Mouse (Mus musculus) spleen, adult 2 months (tissue): ENCODE data around the gene Pmpcb. TPM values are rescaled to one million over a fixed set of nuclear protein-coding genes. Genes with fewer than 3 reads are reported as not detected.
A peak's percentile ranks its signal among the peaks of the same experiment; 100 is the strongest.
"Not testable (repeated sequence)": the region's sequence is repeated elsewhere in the genome, so short reads cannot be mapped to it uniquely, and the experiment has no call there.

ENCODE experiments used
- DNase-seq, 2 experiments: peaks; one replicate each; pipeline versions ENCODE4 v3.0.0 to v3.0.0-alpha.2; 2012 to 2021; ENCODE audit warnings: low spot score in 2 of 2, low read depth in 1 of 2
- H3K27ac ChIP-seq: fragments of 200-500 bp; 2 replicates; pipeline ENCODE4 v1.5.1; 2012; ENCODE audit warnings: low read length, inconsistent platforms; ENCODE audit not compliant: insufficient read depth
- H3K27me3 ChIP-seq: fragments of 200-500 bp; 2 replicates; pipeline ENCODE4 v1.6.1; 2012; ENCODE audit warnings: mild to moderate bottlenecking, moderate library complexity, low read length, inconsistent platforms; ENCODE audit not compliant: control insufficient read depth, insufficient read depth
- H3K36me3 ChIP-seq: fragments of 200-500 bp; 2 replicates; pipeline ENCODE4 v1.6.1; 2012; ENCODE audit warnings: mild to moderate bottlenecking, low read length, inconsistent platforms; ENCODE audit not compliant: control insufficient read depth, insufficient read depth
- H3K4me1 ChIP-seq: fragments of 200-500 bp; 2 replicates; pipeline ENCODE4 v1.6.1; 2011; ENCODE audit warnings: inconsistent platforms; ENCODE audit not compliant: control insufficient read depth, insufficient read depth, insufficient read length
- H3K4me3 ChIP-seq: fragments of 200-500 bp; 2 replicates; pipeline ENCODE4 v1.5.1; 2011; ENCODE audit warnings: mild to moderate bottlenecking, inconsistent platforms; ENCODE audit not compliant: insufficient read depth, insufficient read length; ENCODE audit errors: extremely low read depth
- CTCF ChIP-seq: fragments of 200-500 bp; IDR thresholded peaks from 2 replicates; pipeline ENCODE4 v1.5.1; 2011; ENCODE audit warnings: mild to moderate bottlenecking, inconsistent platforms; ENCODE audit not compliant: insufficient read depth, insufficient read length, insufficient replicate concordance; ENCODE audit errors: extremely low read depth
- POLR2A ChIP-seq: fragments of 200-500 bp; IDR thresholded peaks from 2 replicates; pipeline ENCODE4 v1.6.1; 2011; ENCODE audit warnings: low read depth, low read length, inconsistent platforms
- WGBS: fragments of 180-500 bp; shearing (Covaris S2); methylation state at CpG from one replicate; pipeline ENCODE4 v1.1.7; 2018; 5-methylcytosine and 5-hydroxymethylcytosine counted together
- polyA plus RNA-seq: library from polyadenylated mRNA; depleted of rRNA; stranded (reverse); fragments of >200 nt; gene quantifications from 2 replicates; pipeline ENCODE4 v1.2.3, GENCODE M21; 2012

Gene Pmpcb
- polyA plus RNA-seq, 1 experiment = 11.1 TPM

DNA sequence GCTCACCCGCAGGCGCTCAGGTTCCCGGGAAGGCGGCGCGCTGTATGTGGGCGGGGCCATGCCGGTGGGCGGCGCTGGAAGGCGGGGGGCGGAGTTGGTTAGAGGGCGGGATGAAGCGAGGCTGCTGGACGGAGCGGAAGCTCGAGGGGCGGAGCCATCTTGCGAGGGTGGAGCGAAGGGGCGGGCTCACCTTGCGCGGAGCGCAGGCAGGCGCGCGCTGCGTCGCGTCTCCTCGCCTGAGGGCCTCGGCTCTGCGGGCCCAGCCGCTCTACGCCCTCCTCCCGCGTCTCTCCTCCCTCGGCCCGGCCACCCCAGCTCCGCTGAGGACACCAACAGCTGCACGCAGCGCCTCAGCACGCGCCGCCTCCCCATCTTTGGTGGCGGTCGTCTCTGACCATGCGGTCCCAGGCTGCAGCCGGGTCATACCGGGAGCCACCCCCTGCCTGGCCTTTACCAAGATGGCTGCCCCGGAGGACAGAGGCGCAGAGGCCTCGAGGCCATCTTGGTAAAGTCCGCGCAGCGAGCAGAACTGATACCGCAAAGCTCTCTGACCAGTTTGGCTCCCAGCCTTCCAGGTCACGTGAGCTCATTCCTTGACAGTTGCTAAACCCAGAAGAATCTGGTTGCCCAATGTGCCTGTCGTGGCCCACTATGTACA lies 35.5 kb upstream of the Pmpcb start, which contains the start of gene Napepld:
TSS of gene Napepld (minus strand) at position 46 of the 658 bp plus-strand sequence.
- no peaks in the 10 kb centered on the region for H3K4me1 ChIP-seq
- WGBS = under 1% methylated on average over 43 of the region's 59 CpGs
- TF ChIP-seq POLR2A (peak; percentile 97), CTCF (no peak)
- peak; percentile 95 to 98 for DNase-seq
- peak within 1 kb of the TSS; percentile 96 for H3K27ac ChIP-seq
- H3K36me3 ChIP-seq = no peaks in the 10 kb centered on the region
- H3K4me3 ChIP-seq = peak within 1 kb of the TSS; percentile 92
- H3K27me3 ChIP-seq = no peaks in the 10 kb centered on the region

DNA sequence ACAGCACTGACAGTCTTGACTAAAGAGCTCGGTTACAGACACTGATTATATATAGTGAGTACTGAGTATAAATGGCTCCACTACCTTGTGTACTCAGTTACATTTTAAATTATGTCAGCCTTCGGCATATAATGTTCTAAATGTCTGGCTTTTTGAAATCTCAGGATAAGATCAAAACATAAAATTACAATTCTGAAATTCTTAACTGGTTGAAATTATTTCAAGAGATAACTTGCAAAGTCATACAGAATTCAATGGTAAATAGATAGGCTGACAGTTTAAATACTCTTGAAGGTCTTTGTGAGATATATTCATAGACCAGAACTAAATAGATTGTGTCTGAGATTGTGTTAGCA lies 35.0 kb upstream of the Pmpcb start:
- H3K4me3 ChIP-seq = peak overlapping the region; percentile 92
- DNase-seq = no peak
- no peaks in the 10 kb centered on the region for H3K4me1 ChIP-seq
- H3K27me3 ChIP-seq = no peaks in the 10 kb centered on the region
- WGBS = 58% methylated on average over 2 of the region's 2 CpGs
- no peaks in the 10 kb centered on the region for H3K36me3 ChIP-seq
- peak overlapping the region; percentile 96 for H3K27ac ChIP-seq
- TF ChIP-seq CTCF (no peak), POLR2A (no peak)

DNA sequence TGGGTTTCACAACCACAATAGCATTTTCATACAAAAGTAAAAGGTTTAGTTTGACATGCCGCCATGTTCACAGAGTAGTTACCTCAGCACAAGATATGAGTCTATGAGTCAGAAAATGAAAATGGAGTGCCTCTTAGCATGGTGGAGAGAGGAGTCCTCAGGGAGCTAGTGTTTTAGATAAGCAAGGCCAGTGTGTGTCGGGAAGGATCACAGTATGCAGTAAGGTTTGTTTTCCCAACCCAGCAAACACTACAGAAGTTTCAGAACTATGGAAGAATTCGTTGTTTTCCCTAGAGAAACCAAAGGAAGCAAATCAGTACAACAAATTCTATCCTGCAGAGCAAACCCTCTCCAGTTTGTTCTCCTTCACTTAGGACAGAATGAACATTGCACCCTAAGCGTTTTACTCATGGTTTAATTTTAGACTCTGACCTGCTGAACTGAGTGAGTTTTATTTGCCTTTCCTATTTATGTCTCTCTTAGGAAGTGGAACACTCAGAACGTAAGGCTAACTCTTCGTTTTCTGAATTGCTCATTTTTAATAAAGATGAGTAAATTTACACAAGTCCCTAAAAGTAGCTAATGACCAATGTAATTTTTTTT lies 34.0 kb upstream of the Pmpcb start:
- H3K27me3 ChIP-seq = no peaks in the 10 kb centered on the region
- no peak for TF ChIP-seq CTCF
- no peak for TF ChIP-seq POLR2A
- no peak for DNase-seq
- H3K36me3 ChIP-seq = no peaks in the 10 kb centered on the region
- no peak overlapping the region for H3K4me3 ChIP-seq
- H3K4me1 ChIP-seq = no peaks in the 10 kb centered on the region
- no peak overlapping the region for H3K27ac ChIP-seq
- WGBS = 91% methylated on average over 6 of the region's 6 CpGs

- TF ChIP-seq CTCF (no peak), POLR2A (no peak)
- Histone ChIP-seq H3K4me1 (no peaks in the 10 kb centered on the region), H3K27ac (no peak overlapping the region), H3K27me3 (no peaks in the 10 kb centered on the region), H3K36me3 (no peaks in the 10 kb centered on the region), H3K4me3 (no peak overlapping the region)
- 84% methylated on average over 3 of the region's 3 CpGs for WGBS
- DNase-seq = no peak
Measured at GRCm38 (mm10) chr5:21703708-21704107, 33.2 kb upstream of the Pmpcb start.

DNA sequence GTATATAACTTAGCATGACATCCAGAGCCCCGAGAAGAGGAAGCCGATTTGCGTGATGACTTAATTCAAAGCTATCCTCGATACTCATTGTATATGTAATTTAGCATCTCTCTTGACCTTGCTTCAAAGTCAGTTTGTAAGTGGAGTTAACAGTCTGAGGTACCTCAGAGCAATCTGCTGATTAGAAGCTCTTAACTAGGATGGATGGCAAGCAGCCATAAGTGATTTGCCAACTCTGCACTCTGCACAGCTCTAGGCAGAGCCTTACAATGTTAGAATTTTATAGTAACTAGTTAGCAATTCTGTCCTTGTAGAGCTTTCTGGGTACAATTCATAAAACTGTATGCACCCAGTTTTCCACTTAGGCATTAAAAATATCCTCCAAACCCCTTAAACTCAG lies 30.4 kb upstream of the Pmpcb start:
- Histone ChIP-seq H3K27ac (no peak overlapping the region), H3K4me3 (no peak overlapping the region), H3K36me3 (no peaks in the 10 kb centered on the region), H3K27me3 (no peaks in the 10 kb centered on the region), H3K4me1 (no peaks in the 10 kb centered on the region)
- TF ChIP-seq CTCF (no peak), POLR2A (no peak)
- 95% methylated on average over 4 of the region's 4 CpGs for WGBS
- DNase-seq = no peak

- WGBS = 90% methylated on average over 8 of the region's 8 CpGs
Measured at GRCm38 (mm10) chr5:21708011-21708410, 28.9 kb upstream of the Pmpcb start.

GRCm38 (mm10) chr5:21712127-21712715 lies 24.7 kb upstream of the Pmpcb start:
- Histone ChIP-seq H3K4me1 (no peaks in the 10 kb centered on the region), H3K27ac (no peak overlapping the region), H3K4me3 (no peak overlapping the region), H3K36me3 (no peaks in the 10 kb centered on the region), H3K27me3 (no peaks in the 10 kb centered on the region; the same call in 1 of the 2 replicates)
- no peak for DNase-seq
- TF ChIP-seq POLR2A = no peak
- no peak for TF ChIP-seq CTCF
- WGBS = 81% methylated on average over 13 of the region's 13 CpGs

More at GRCm38 (mm10) chr5:21708011-21708410, 28.9 kb upstream of the Pmpcb start:
- not testable (repeated sequence) for H3K27me3 ChIP-seq, H3K4me1 ChIP-seq, H3K36me3 ChIP-seq, DNase-seq, H3K4me3 ChIP-seq, H3K27ac ChIP-seq
